Mouse (Mus musculus) heart, embryonic 16.5 days (tissue): ENCODE results near the gene Cadm1. TPM values are rescaled to one million over a fixed set of nuclear protein-coding genes. Genes with fewer than 3 reads are reported as not detected.

Experiments used
- ATAC-seq: fragments of 200-750 bp; cut with Nextera tagmentation; replicated peaks from 2 replicates; pipeline ENCODE4 v1.8.0; 2017; ENCODE audit warnings: moderate number of reproducible peaks; ENCODE audit not compliant: insufficient read depth, low FRiP score; ENCODE audit errors: extremely low read depth
- H3K27ac ChIP-seq: fragments of 300-500 bp; sonication (generic); 2 replicates; pipeline ENCODE4 v1.5.1; 2014; ENCODE audit warnings: mild to moderate bottlenecking, low read length, control low read depth, moderate library complexity
- H3K27me3 ChIP-seq: fragments of 300-500 bp; sonication (generic); 2 replicates; pipeline ENCODE4 v1.6.1; 2014; ENCODE audit warnings: low read length, mixed read lengths; ENCODE audit not compliant: control insufficient read depth, insufficient read depth
- H3K36me3 ChIP-seq: fragments of 300-500 bp; sonication (generic); 2 replicates; pipeline ENCODE4 v1.6.1; 2014; ENCODE audit not compliant: control insufficient read depth, insufficient read depth
- H3K4me1 ChIP-seq: fragments of 300-500 bp; sonication (generic); 2 replicates; pipeline ENCODE4 v1.6.1; 2014; ENCODE audit warnings: low read length, mixed read lengths; ENCODE audit not compliant: control insufficient read depth, insufficient read depth
- H3K4me2 ChIP-seq: fragments of 300-500 bp; sonication (generic); 2 replicates; pipeline ENCODE4 v1.6.1; 2014; ENCODE audit warnings: low read depth, mild to moderate bottlenecking, control low read depth, low read length
- H3K4me3 ChIP-seq: fragments of 300-500 bp; sonication (generic); 2 replicates; pipeline ENCODE4 v1.5.1; 2014; ENCODE audit warnings: mild to moderate bottlenecking, control low read depth, low read length
- H3K9ac ChIP-seq: fragments of 300-500 bp; sonication (generic); 2 replicates; pipeline ENCODE4 v1.6.1; 2014; ENCODE audit warnings: low read length, control low read depth
- H3K9me3 ChIP-seq: fragments of 300-500 bp; sonication (generic); replicated peaks from 2 replicates; pipeline ENCODE4 v1.6.1; 2016; ENCODE audit warnings: low read length; ENCODE audit not compliant: control insufficient read depth
- WGBS: fragments of 180-500 bp; shearing (Covaris S2); extraction: QIAGEN DNeasy Blood & Tissue Kit; methylation state at CpG from one replicate; pipeline ENCODE4 v1.1.7; 2014; 5-methylcytosine and 5-hydroxymethylcytosine counted together
- polyA plus RNA-seq: library from polyadenylated mRNA; unstranded; fragments of >200 nt; fragmentation: Nextera tagmentation; extraction: Ambion mirVana; gene quantifications from 2 replicates; pipeline ENCODE4 v1.2.1, GENCODE M21; 2015

The Cadm1 gene
- polyA plus RNA-seq, 1 experiment from 2014 or later: 12.7 TPM

GRCm38 (mm10) chr9:47534573-47535475, 4.9 kb downstream of the Cadm1 start:
- Histone ChIP-seq H3K27ac (no peak overlapping the region), H3K4me3 (no peak overlapping the region), H3K27me3 (peaks cover 41% of the 10 kb centered on the region), H3K4me1 (peaks cover 3% of the 10 kb centered on the region; the same call in 1 of the 2 replicates), H3K36me3 (no peaks in the 10 kb centered on the region), H3K9me3 (no peaks in the 10 kb centered on the region), H3K9ac (no peak overlapping the region), H3K4me2 (no peak overlapping the region)
- WGBS: 82% methylated on average over 11 of the region's 11 CpGs
- no peak for ATAC-seq

- Histone ChIP-seq H3K4me1 (no peaks in the 10 kb centered on the region), H3K4me2 (no peak overlapping the region), H3K4me3 (no peak overlapping the region), H3K9me3 (0 out of 2 replicates have a peak, but pooled peaks cover 3% of the 10 kb centered on the region), H3K27me3 (peaks cover 7% of the 10 kb centered on the region), H3K36me3 (no peaks in the 10 kb centered on the region), H3K9ac (no peak overlapping the region), H3K27ac (no peak overlapping the region)
- 51% methylated on average over 7 of the region's 7 CpGs for WGBS
- no peak for ATAC-seq
Measured at GRCm38 (mm10) chr9:47545245-47545644, 15.3 kb downstream of the Cadm1 start.

- Histone ChIP-seq H3K27me3 (peaks cover 7% of the 10 kb centered on the region), H3K27ac (no peak overlapping the region), H3K4me1 (no peaks in the 10 kb centered on the region), H3K36me3 (no peaks in the 10 kb centered on the region), H3K4me3 (no peak overlapping the region), H3K4me2 (no peak overlapping the region), H3K9me3 (0 out of 2 replicates have a peak, but pooled peaks cover 3% of the 10 kb centered on the region), H3K9ac (no peak overlapping the region)
- WGBS: 57% methylated on average over 12 of the region's 12 CpGs
- ATAC-seq: no peak
Measured at GRCm38 (mm10) chr9:47545667-47546066, 15.7 kb downstream of the Cadm1 start.

- H3K27me3 ChIP-seq: peaks cover 3% of the 10 kb centered on the region
- no peak overlapping the region for H3K9ac ChIP-seq
- no peak overlapping the region for H3K4me3 ChIP-seq
- H3K27ac ChIP-seq: no peak overlapping the region
- no peak for ATAC-seq
- H3K36me3 ChIP-seq: no peaks in the 10 kb centered on the region
- 0 out of 2 replicates have a peak, but pooled peaks cover 3% of the 10 kb centered on the region for H3K9me3 ChIP-seq
- H3K4me2 ChIP-seq: no peak overlapping the region
- H3K4me1 ChIP-seq: no peaks in the 10 kb centered on the region
- WGBS: 87% methylated on average over 12 of the region's 12 CpGs
Measured at GRCm38 (mm10) chr9:47548402-47548801, 18.4 kb downstream of the Cadm1 start.

GRCm38 (mm10) chr9:47548916-47549315, 18.9 kb downstream of the Cadm1 start:
- Histone ChIP-seq H3K4me1 (no peaks in the 10 kb centered on the region), H3K9me3 (0 out of 2 replicates have a peak, but pooled peaks cover 3% of the 10 kb centered on the region), H3K27me3 (peaks cover 3% of the 10 kb centered on the region), H3K36me3 (no peaks in the 10 kb centered on the region), H3K4me3 (no peak overlapping the region), H3K9ac (no peak overlapping the region), H3K27ac (no peak overlapping the region), H3K4me2 (no peak overlapping the region)
- no peak for ATAC-seq
- 83% methylated on average over 5 of the region's 5 CpGs for WGBS

GRCm38 (mm10) chr9:47552960-47553575, 23.1 kb downstream of the Cadm1 start:
- Histone ChIP-seq H3K9me3 (0 out of 2 replicates have a peak, but pooled peaks cover 3% of the 10 kb centered on the region), H3K4me1 (no peaks in the 10 kb centered on the region), H3K27ac (no peak overlapping the region), H3K27me3 (no peaks in the 10 kb centered on the region; the same call in 1 of the 2 replicates), H3K4me2 (no peak overlapping the region), H3K9ac (no peak overlapping the region), H3K36me3 (no peaks in the 10 kb centered on the region), H3K4me3 (no peak overlapping the region)
- WGBS: 78% methylated on average over 10 of the region's 10 CpGs
- no peak for ATAC-seq

- Histone ChIP-seq H3K4me2 (no peak overlapping the region), H3K27me3 (no peaks in the 10 kb centered on the region), H3K9me3 (0 out of 2 replicates have a peak, but pooled peaks cover 3% of the 10 kb centered on the region), H3K4me1 (no peaks in the 10 kb centered on the region), H3K9ac (no peak overlapping the region), H3K27ac (no peak overlapping the region), H3K36me3 (no peaks in the 10 kb centered on the region), H3K4me3 (no peak overlapping the region)
- ATAC-seq: no peak
- 80% methylated on average over 3 of the region's 3 CpGs for WGBS
Measured at GRCm38 (mm10) chr9:47560726-47561125, 30.8 kb downstream of the Cadm1 start.

- H3K9me3 ChIP-seq: 0 out of 2 replicates have a peak, but pooled peaks cover 3% of the 10 kb centered on the region
- no peaks in the 10 kb centered on the region for H3K27me3 ChIP-seq
- no peak overlapping the region for H3K9ac ChIP-seq
- no peak for ATAC-seq
- no peaks in the 10 kb centered on the region for H3K36me3 ChIP-seq
- WGBS: 96% methylated on average over 3 of the region's 4 CpGs
- H3K4me3 ChIP-seq: no peak overlapping the region
- H3K4me2 ChIP-seq: no peak overlapping the region
- no peak overlapping the region for H3K27ac ChIP-seq
- no peaks in the 10 kb centered on the region for H3K4me1 ChIP-seq
Measured at GRCm38 (mm10) chr9:47561596-47561995, 31.6 kb downstream of the Cadm1 start.

- no peak overlapping the region for H3K9ac ChIP-seq
- whole genome bisulfite sequencing: 49% methylated on average over 5 of the region's 5 CpGs
- no peaks in the 10 kb centered on the region for H3K27me3 ChIP-seq
- no peak overlapping the region for H3K27ac ChIP-seq
- H3K4me1 ChIP-seq: no peaks in the 10 kb centered on the region
- 0 out of 2 replicates have a peak, but pooled peaks cover 3% of the 10 kb centered on the region for H3K9me3 ChIP-seq
- H3K4me3 ChIP-seq: no peak overlapping the region
- no peak for ATAC-seq
- H3K36me3 ChIP-seq: no peaks in the 10 kb centered on the region
- H3K4me2 ChIP-seq: no peak overlapping the region
Measured at GRCm38 (mm10) chr9:47565088-47565487, 35.1 kb downstream of the Cadm1 start.
